Mouse (Mus musculus) heart, postnatal 36 days (tissue): ENCODE measurements around the gene Tagln2. TPM values are rescaled to one million over a fixed set of nuclear protein-coding genes. Genes with fewer than 3 reads are reported as not detected.
A peak's percentile ranks its signal among the peaks of the same experiment; 100 is the strongest.

Experiments used
- DNase-seq, 2 experiments: peaks; one replicate each; pipeline ENCODE4 v3.0.0; 2021 to 2022
- intact Hi-C: fragments of 180-260 bp; cut with DNase I; formaldehyde crosslinking; loops from one replicate; pipeline ENCODE4 v1.15.1; 2025
- total RNA-seq, 2 experiments: library from RNA; stranded (reverse); gene quantifications; 2 replicates each; pipeline ENCODE4 v1.2.3; 2021

Tagln2 gene
- total RNA-seq, 2 experiments from 2014 or later = 71.9 to 78.4 TPM

DNA sequence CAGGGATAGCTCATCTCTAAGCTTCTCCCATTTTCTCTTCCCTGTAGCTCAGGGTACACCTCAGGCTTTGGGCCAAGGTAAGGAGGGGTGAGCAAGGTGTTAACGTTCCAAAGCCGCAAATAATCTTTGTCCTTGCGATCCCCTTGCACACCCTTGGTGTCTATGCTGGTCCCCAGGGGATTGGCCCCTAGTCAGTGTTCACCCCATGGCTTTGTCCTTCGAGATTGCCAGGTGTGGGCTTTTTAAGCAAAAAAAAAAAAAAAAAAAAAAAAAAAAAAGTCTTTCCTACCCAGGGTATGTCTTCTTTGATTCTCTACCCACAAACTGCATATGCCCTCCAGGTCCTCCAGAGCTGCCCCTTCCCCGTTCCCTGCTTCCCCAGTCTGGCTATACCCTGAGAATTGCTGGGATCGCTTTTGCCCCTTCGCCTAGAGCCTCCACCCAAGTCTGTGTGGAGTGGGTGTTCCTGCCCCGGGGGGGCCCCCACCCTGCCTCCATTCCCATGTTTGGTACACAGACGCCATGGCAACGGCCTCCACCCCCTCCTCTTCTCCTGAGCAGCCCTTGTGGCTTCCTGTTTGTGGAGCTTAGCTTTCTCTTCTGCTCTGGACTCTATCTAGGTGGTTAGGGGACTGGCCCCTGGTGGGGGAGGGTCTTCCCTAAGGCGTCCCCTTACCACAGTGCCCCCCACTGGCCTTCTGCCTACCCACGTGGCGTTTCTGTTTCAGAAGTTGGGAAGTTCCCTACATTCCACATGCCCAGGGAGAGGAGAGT, 1.7 kb downstream of the Tagln2 start:
- intact Hi-C loops = loop anchor here (1.0 to 10.0 kb wide), 2 partner anchors 12 to 287 kb away; partner anchors contain the start of gene Casq1
- DNase-seq = peak; percentile 79 to 83

GRCm38 (mm10) chr1:172502145-172503110, 2.6 kb downstream of the Tagln2 start:
- intact Hi-C loops = loop anchor here (1.0 to 10.0 kb wide), 2 partner anchors 11 to 288 kb away; partner anchors contain the start of gene Casq1
- peak; percentile 46 to 62 for DNase-seq

GRCm38 (mm10) chr1:172503111-172503997, 3.5 kb downstream of the Tagln2 start:
- intact Hi-C loops = loop anchor here (10.0 kb wide), 1 partner anchor 289 kb away; the partner anchor contains the start of gene Casq1
- peak; percentile 57 to 60 for DNase-seq

DNA sequence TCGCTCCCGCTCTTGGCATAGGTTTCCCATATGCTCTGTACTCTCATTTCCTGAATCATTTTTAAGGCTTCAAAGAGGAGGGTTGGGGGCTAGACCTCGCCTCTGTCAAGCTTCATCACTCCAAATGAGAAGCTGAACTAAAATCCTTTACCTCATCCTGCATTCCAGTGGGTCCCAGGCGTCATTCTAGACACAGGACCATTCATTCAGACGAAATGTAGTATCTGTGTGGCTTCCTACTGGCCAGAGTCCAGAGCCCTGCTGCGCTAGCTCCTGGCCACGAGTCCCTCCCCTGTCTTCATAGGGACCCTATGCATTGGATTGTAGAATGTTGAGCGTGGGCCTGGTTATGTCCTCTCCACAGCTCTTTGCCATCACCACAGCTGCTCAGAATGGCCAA, 4.9 kb downstream of the Tagln2 start:
- no peak for DNase-seq
- intact Hi-C loops = loop anchor here (10.0 kb wide), 1 partner anchor 290 kb away; the partner anchor contains the start of gene Casq1

DNA sequence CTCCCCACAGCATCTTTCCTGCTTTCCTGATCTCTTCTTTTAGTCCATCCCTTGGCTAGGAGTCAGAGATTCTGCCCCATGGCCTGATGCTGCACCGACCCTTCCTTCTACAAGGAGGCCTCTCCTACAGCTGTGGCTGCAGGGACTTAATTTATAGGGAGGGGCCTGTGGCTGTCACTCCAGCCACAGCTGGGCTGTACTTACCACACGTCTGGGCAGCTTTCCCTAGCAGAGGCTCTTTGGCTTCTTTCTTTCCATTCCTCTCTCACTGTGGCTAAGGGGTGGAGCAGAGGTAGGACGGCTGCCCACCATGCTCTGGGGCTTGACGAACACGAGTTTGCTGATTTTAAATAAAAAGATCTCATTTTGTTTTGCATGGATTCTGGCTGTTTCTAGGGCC, 7.2 kb downstream of the Tagln2 start:
- no peak for DNase-seq
- intact Hi-C loops = loop anchor here (10.0 kb wide), 1 partner anchor 292 kb away; the partner anchor contains the start of gene Casq1

DNA sequence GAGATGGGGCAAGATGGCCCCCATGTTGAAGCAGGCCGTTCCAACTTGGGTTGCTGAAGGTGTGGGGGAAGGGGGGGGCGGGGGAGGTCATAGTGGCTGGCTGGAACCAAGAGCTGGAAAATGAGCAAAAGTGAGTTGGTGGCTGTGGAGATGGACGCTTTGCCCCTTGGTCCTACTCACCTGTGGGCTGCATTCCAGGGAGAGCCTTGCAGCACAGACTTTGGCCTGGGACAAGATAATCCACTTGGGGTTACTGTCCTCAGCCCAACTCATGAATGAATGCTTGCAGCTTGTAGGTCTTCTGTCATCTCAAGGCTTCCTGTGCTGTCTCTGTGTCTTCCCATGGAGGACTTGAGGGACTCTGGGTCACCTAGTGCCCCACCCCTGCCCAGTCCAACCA, 7.9 kb downstream of the Tagln2 start:
- DNase-seq = no peak
- intact Hi-C loops = loop anchor here (10.0 kb wide), 1 partner anchor 293 kb away; the partner anchor contains the start of gene Casq1

GRCm38 (mm10) chr1:172508172-172508571, 8.3 kb downstream of the Tagln2 start:
- intact Hi-C loops = loop anchor here (10.0 kb wide), 1 partner anchor 293 kb away; the partner anchor contains the start of gene Casq1
- DNase-seq = no peak

GRCm38 (mm10) chr1:172509235-172509634, 9.4 kb downstream of the Tagln2 start:
- DNase-seq = no peak
- intact Hi-C loops = loop anchor here (10.0 kb wide), 1 partner anchor 294 kb away; the partner anchor contains the start of gene Casq1

GRCm38 (mm10) chr1:172509983-172510382, 10.1 kb downstream of the Tagln2 start:
- intact Hi-C loops = loop anchor here (10.0 kb wide), 1 partner anchor 295 kb away; the partner anchor contains the start of gene Casq1
- DNase-seq = no peak

DNA sequence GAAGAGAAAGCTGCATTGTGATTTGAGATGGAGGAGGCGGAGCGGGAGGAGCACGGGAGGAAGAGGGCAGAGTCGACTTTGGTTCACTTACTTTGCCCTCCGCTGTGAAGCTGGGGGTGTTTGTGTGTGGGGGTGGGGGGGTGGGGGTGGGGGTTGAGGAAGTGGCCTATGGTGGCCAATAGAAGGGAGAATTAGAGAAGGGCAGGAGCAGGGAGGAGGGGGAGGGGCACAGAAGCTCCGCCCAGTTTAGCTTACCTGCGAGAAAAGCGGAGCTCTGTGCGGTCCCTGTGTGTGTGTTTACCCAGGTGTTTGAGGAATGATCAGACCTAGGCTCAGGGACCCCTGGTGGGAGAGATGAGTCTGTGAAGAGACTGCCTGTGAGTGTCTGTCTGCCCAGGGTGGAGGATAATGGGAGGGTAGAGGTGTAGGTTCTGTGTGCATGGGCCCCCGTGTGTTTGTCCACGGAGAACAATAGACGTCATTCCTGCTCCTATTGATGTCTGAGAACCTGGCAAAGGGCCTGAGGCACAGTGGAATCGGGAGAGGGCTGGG, 10.7 kb downstream of the Tagln2 start:
- intact Hi-C loops = no loop called here
- DNase-seq = no peak

DNA sequence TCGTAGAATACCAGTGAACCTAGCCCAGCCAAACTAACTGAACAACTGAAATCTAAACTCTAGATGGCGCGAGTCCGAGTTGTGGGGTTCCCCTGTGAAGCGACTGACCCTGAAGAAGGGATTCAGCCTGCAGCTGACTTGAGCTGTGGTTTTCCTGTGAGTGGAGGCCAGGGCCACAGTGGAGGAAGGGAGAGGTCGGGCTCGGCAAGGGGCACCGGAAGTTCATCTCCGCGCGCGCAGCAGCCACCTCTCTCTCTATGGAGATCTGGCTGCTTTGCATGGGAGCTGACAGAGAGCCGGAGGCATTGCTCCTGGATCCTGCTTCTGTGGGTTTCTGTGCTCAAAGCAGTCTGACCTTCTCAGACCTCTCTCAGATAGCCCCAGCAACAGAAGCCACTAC, 13.1 kb downstream of the Tagln2 start:
- DNase-seq = peak; percentile 74
- intact Hi-C loops = loop anchor here (1.0 kb wide), 1 partner anchor 11 kb away; no protein-coding TSS in a partner anchor

DNA sequence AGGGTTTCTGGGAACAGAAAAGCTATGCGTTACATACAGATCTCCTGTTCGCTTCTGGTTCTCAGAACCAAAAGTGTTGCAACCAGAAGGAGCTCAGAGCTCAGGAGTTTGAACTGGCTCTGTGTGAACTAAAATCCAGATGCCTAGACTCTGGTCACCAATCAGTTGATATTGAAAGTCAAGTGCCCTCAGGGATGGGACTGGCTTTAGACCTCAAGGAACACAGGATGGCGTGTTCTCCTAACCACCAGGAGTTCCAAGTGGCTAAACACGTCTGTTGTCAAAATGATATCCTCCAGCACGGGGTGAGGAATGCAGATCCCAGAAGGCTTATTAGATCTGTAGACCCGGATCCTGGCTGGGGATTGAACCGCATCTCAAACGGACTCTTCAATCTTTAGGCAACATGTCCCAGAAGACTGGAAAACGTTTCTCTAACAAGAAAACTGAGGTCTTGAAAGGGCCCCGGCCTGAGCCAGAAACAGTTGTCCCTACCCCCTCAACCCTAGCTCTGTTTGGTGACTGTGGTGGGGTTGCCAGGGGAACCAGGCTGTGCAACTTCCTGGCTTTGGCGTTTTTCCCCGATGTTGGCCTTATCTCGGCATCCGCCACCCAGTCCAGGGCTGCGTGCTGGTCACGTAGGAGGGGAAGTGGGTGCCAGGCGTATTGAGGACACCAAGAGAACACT, 13.8 kb downstream of the Tagln2 start:
- intact Hi-C loops = loop anchor here (1.0 kb wide), 1 partner anchor 11 kb away; no protein-coding TSS in a partner anchor
- peak; percentile 79 to 82 for DNase-seq

GRCm38 (mm10) chr1:172514213-172514529, 14.3 kb downstream of the Tagln2 start:
- no peak for DNase-seq
- intact Hi-C loops = no loop called here

GRCm38 (mm10) chr1:172514551-172515268, 14.9 kb downstream of the Tagln2 start:
- no peak for DNase-seq
- intact Hi-C loops = no loop called here

DNA sequence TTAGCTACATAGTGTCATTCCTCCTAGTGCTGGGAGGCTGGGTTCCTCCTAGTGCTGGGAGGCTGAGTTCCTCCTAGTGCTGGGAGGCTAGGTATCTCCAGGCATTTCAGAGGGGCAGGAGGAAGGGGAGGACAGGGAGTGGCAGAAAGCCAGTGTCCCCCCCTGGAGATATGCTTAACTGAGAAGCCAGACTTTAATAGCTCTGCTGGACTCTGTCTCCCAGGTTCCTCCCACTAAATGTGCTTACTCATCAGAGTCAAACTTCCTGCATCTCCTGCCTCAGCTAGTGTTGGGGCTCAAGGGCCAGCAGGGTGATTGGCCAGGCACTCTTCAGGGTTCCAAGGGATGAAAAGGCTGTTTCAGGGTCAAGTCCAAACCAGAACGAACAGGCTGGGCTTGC, 15.5 kb downstream of the Tagln2 start:
- no peak for DNase-seq
- intact Hi-C loops = no loop called here

DNA sequence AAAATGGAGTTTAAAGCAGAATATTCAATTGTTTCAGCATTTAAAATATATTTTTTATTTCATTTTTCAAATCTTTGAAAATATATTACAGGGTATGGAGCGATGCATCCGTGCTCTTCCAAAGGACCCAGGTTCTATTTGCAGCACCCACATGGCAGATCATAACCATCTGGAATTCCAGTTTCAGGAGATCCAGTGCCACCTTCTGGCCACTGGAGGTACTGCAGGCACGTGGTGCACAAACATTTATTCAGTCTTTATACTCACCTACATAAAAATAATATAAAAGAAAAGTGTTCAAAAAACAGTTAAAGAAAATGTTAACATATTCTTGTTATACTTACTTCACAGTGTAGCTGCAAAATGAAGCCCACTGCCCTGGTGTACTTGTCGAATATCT, 18.2 kb downstream of the Tagln2 start:
- DNase-seq = no peak
- intact Hi-C loops = no loop called here

- no peak for DNase-seq
- intact Hi-C loops = no loop called here
Measured at GRCm38 (mm10) chr1:172519644-172520043, 19.8 kb downstream of the Tagln2 start.
